Mouse (Mus musculus) testis, postnatal 10 days (tissue): ENCODE results near the gene Arhgap42.
A peak's percentile ranks its signal among the peaks of the same experiment; 100 is the strongest.

Source experiments
- DNase-seq: peaks from one replicate; pipeline ENCODE4 v3.0.0; 2021; ENCODE audit warnings: low spot score

The Arhgap42 gene

DNA sequence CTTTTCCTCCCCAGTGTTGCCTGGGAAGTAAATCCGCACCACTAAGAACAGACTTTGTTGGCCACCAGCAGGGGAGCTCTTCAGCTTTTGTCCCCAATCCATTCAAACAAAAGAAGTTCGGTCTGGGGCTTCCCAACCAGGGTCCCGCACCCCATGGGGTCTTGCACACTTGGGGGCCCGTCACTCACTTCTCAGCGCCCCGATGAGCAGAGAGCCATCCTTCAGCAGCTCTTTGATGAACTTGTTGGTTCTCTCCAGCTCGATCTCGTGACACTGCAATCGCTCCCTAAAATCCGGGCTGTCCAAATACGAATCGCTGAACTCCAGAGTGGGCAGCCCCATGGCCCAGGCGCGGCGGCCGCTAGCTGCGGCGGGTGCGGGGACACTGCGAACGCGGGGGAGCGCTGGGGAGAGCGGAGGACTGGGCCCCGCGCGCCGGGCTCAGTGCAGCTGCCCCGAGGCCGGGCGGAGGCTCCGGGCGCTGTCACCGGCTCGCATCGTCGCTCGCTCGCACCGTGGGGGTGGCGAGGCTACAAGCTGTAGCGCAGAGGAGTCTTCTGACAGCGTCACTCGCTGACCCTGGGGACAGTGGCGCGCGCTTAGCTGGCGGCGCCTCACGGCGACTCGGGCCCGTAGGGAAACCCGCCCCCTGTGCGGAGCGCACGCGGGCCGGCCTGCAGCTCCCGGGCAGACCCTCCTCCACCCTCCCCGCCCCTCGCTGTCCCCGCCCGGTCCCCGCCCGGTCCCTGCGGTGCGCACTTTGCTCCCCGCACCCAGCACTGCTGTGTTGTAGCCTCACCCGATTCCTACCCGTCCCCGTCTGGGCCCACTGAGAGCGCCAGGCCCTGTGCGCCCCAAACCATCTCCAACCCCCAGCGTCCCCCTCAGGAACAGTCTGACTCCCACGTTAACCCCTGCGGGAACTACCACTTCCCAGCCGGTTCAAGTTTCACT is at the start of gene Arhgap42:
Arhgap42 (minus strand) TSS at position 664 of the 954 bp plus-strand sequence.
- DNase-seq, result peak; percentile 72

DNA sequence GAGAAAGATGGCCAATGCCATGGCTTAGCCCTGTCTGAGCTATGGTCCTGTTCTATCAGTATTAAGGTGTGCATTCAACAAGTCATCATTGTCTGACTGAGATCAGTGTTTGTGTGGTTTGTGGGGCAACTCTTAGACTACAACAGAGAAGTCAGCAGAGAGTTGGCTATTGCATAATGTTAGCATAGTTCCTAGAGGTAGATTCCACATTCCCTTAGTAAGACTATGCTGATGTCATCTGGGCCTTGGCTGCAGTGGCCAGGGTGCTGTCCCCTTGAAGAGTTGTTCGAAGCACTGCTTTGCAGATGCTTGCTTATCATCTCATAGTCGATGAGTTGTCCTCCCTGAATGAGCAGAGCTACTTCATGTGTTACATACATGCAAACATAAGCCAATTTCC is 49.2 kb upstream of the Arhgap42 start:
- no peak for DNase-seq

DNA sequence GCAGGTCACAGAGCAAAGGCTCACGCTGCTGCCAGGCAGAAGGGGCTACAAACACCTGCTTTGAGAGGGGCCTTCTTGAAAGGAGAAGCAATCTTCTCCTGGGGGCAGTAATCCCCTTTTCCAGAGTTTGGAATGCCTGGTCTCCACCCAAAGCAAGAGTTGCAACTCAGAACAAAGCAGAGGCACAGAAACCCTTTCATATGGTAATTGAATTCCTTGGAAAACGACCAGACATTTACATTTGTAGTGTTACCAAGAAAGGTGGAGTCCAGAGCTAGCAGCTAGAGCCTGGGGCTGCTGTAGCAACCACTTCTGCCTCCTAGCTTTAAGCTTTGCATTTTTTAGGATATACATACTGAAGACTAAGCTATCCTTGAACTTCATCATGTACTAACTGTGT is 30.4 kb upstream of the Arhgap42 start:
- DNase-seq, result no peak

DNA sequence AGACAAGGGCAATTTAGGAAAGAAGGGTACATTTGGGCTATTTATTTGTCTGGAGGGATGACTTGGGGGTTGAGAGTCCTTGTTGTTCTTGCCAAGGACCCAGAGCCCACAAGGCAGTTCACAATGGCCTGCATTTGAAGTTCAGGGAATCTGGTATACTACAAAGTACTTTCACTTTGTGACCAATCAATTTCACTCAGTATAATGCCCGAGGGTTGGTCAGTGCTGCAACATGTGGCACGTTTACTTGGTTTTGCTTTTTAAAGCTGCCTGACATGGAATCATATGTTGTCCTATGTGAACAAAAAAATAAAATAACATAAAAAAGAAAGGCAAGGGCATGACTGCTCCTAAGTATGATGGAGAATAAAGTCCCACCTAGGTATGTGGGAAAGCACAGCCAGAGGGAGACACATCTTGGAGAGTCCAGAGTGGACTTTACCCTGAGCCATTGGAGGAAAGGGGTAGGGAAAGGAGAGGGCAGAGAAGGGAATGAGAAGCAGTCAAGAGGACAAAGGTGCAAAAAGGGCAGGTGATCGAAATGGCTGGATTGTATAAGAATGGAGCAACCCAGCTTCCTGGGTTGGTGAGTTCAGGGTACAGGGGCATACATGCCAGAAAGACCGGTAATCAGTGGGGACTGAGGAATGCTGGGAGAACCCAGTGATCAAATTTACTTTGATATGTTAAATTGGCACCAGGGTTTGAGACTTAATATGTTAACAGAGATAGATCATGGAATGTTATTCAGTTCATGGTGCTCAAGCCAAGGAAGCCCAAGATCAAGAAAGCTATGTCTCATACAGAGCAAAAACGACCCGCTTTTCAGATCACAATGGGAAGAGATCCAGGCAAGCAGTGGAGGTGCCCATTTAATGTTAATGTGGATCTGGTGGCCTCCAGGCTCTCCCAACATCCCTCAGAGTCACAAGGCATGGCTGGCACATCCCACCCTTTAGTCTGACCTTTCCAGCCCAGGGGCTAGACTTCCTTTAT is 29.0 kb upstream of the Arhgap42 start:
- no peak for DNase-seq

DNA sequence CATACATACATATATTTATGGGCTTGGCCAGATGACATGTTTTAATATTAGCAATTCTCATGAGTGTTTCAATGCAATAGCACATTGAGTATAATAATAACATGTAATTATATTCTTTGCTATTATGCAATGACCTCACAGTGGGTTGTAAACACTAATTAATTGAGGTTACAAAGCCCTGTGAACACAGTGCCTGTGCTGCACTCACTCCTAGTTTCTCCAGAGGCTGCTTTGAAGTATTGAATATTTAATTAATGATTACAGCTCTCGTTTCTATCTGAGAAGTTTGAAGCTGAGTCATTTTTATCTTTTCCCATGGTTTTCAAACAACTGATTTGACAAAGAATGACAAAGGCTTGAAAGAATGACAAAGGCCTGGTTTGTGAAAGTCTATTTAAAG is 24.6 kb upstream of the Arhgap42 start:
- no peak for DNase-seq

DNA sequence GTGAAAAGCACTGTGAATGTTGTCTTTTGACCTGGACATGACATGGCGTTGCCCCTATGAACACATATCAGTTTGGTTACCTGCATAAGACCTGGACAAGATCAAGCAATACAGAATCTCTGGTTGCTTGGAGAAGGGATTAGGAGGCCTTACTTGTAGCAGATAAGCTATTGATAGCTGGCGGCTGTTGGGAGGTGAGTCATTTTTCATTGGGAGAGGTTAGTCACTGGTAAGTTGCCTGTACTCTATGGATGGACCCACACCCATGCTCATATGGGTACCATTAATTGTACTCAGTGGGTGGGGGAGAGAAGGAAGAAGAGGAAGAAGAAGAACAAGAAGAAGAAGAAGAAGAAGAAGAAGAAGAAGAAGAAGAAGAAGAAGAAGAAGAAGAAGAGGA is 23.6 kb upstream of the Arhgap42 start:
- DNase-seq, result no peak

GRCm38 (mm10) chr9:9254764-9255163 is 15.9 kb upstream of the Arhgap42 start:
- no peak for DNase-seq

DNA sequence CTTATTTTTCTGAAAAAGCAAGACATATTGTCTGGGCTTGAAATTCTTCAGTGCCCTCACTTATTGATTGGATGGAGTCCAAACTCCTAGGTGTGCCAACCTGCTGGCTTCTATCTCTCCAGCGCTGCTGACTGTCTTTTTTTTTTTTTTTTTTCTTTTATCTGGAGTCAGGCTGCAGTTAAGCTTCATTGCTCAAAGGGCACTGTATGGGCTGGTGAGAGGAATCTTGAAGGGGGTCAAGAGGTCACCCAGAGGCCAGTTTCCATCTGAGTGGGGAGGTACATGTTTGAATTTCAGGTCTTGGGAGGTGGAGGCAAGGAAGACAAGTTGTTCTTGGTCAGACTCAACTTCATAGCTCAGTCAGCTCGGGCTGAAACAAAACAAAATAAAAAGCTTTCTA is 9.6 kb upstream of the Arhgap42 start:
- DNase-seq, result no peak

GRCm38 (mm10) chr9:9245994-9246393 is 7.1 kb upstream of the Arhgap42 start:
- no peak for DNase-seq

- DNase-seq, result no peak
Observed at GRCm38 (mm10) chr9:9243834-9244233, 4.9 kb upstream of the Arhgap42 start.

- no peak for DNase-seq
Observed at GRCm38 (mm10) chr9:9241202-9241795, 2.4 kb upstream of the Arhgap42 start.

GRCm38 (mm10) chr9:9237511-9237910 is 1.4 kb downstream of the Arhgap42 start:
- DNase-seq, result no peak

- DNase-seq, result no peak
Observed at GRCm38 (mm10) chr9:9229662-9230061, 9.2 kb downstream of the Arhgap42 start.

GRCm38 (mm10) chr9:9224837-9225236 is 14.1 kb downstream of the Arhgap42 start:
- DNase-seq, result no peak

DNA sequence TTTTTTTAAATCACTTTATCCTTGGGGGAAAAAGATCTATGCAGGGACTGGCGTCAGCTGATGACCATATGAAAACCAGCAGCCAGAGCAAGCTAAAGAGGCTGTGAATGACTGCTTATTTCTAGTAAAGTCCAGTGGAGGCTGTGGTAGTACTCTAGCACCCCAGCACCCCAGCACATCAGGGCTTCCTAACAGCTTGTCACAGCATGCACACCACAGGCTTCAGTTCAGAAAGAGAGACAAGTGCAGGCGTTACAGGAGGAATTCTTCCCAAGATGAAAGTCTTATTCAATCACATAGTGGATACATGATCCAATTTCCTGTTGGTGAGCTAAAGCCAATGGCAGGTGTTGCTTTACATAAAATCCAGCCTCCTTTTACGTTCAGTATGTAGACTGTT is 15.5 kb downstream of the Arhgap42 start:
- DNase-seq, result no peak

- DNase-seq, result no peak
Observed at GRCm38 (mm10) chr9:9221950-9222486, 16.9 kb downstream of the Arhgap42 start.

DNA sequence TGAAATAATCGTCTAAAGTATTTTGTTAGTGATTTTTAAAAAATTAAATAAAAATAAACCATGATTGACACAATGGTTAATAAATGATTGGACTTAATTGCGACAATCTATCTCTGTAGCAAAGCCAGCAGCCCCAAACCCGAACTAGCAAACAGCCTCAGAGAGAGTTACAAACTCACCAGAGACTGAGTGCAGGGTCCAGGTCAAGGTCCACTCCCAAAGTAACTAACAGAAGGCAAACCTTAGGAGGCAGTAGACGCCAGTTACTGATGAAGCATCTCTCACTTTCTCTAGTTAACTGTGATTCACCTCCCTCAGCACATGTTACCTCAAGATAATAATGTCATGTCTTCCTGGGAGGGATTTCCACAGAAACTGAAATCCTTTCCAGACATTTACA is 17.7 kb downstream of the Arhgap42 start:
- DNase-seq, result no peak

- no peak for DNase-seq
Observed at GRCm38 (mm10) chr9:9218301-9218700, 20.6 kb downstream of the Arhgap42 start.

GRCm38 (mm10) chr9:9214849-9215248 is 24.1 kb downstream of the Arhgap42 start:
- DNase-seq, result no peak

GRCm38 (mm10) chr9:9214296-9214695 is 24.6 kb downstream of the Arhgap42 start:
- DNase-seq, result no peak

DNA sequence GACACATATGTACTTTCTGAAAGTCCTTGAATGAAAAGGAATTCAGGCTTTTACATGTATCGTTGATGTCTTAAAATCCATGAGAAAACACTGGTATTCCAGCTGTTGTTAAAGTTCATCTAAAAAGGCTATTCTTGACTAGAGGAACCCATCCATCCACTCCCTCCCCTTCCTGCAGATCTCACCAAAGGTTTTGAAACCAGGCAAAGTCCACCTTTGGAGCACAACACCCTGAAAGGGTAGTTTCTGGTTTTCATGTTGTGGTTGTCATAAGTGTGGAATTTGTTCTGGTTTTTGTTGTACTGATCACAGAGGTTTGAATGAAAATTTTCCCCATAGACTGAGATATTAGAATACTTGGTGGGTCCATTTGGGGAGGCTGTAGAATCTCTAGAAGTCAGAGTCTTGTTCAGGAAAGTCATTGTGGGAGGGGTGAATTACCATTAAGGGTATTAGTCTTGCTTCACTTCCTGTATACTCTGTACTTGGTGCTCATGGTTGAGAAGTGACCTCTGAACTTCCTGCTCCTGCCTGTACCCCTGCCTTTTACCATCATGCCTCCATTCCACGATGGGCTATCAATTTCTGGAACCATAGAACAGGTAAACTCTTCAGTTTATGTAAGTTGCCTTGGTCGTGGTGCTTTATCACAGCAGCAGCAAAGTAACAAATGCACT is 27.4 kb downstream of the Arhgap42 start:
- no peak for DNase-seq
